Mouse (Mus musculus): ENCODE data around the gene Pitpnm1. TPM values are rescaled to one million over a fixed set of nuclear protein-coding genes. Genes with fewer than 3 reads are reported as not detected.

The Pitpnm1 gene
- total and polyA plus RNA-seq, 3 experiments: 25.3 to 51.2 TPM; not detected in 1

DNA sequence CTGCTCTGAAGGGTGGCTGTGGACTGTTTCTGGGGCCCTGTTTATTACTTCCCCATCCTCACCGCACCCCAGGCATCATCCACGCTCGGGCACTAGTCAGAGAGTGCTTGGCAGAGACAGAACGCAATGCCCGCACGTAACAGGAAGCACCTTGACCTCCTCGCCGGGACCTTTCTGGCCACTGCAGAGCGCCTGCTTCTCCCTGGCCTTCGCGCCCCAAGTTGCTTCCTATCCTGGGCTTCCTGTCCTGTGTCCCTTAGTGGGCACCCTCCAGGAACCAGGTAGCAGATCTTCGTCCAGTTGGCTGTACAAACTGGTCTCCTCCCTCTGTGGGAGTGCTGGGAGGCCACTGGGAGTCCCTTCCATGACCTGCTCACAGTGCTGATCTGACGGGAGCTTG is 1.4 kb upstream of the Pitpnm1 start:
- Histone ChIP-seq H3K4me1 (ENCODE audit: control insufficient read depth in 1 of 2, insufficient read depth in 2 of 2, low read length in 2 of 2) (peaks cover 0 to 21% of the 10 kb centered on the region in 2 experiments; a peak in 3 of 4 replicates), H3K27me3 (ENCODE audit: control insufficient read depth in 1 of 2, insufficient read depth in 2 of 2, low read length in 2 of 2) (no peaks in the 10 kb centered on the region), H3K36me3 (ENCODE audit: control insufficient read depth in 1 of 2, insufficient read depth in 2 of 2, low read length in 2 of 2) (peaks cover 0 to 13% of the 10 kb centered on the region in 2 experiments; a peak in 2 of 4 replicates), H3K27ac (ENCODE audit: control insufficient read depth, low read depth, low read length) (no peak overlapping the region), H3K79me2 (ENCODE audit: control insufficient read depth, insufficient read depth, low read length, poor library complexity) (peaks cover 8% of the 10 kb centered on the region), H3K4me3 (ENCODE audit: control insufficient read depth in 1 of 2, insufficient read depth in 1 of 2, low read depth in 2 of 2, low read length in 2 of 2) (no peak overlapping the region; a peak in 1 of 4 replicates), H3K9ac (ENCODE audit: control insufficient read depth, low read depth, low read length, poor library complexity, severe bottlenecking) (0 out of 2 replicates have a peak overlapping the region, but pooled peaks have one; percentile 80), H3K9me3 (replicated peaks; ENCODE audit: insufficient read depth, low read length) (no peaks in the 10 kb centered on the region)
- TF ChIP-seq USF1 (IDR thresholded peaks at IDR 0.05; ENCODE audit: low read depth, low read length): no peak
- TF ChIP-seq ZC3H11A (IDR thresholded peaks at IDR 0.05; ENCODE audit: low read depth, low read length): no peak
- TF ChIP-seq CHD2 (IDR thresholded peaks at IDR 0.05; ENCODE audit: low read length): no peak
- no peak for TF ChIP-seq TBP (IDR thresholded peaks at IDR 0.05; ENCODE audit: low read depth, low read length)
- no peak for TF ChIP-seq POLR2AphosphoS2 (IDR thresholded peaks at IDR 0.05; ENCODE audit: low read length)
- TF ChIP-seq KAT2A (conservative IDR thresholded peaks at IDR 0.05; ENCODE audit: low read depth, low read length): no peak
- no peak for TF ChIP-seq ZMIZ1 (IDR thresholded peaks at IDR 0.05; ENCODE audit: low read depth, low read length)
- no peak for TF ChIP-seq CHD1 (IDR thresholded peaks at IDR 0.05; ENCODE audit: low read depth, low read length)
- no peak for TF ChIP-seq MEF2A (IDR thresholded peaks at IDR 0.05; ENCODE audit: extremely low read depth, insufficient replicate concordance, low read depth, low read length, poor library complexity, severe bottlenecking)
- no peak for TF ChIP-seq RAD21 (IDR thresholded peaks at IDR 0.05; ENCODE audit: low read depth, low read length)
- TF ChIP-seq MAFK (IDR thresholded peaks at IDR 0.05; ENCODE audit: borderline replicate concordance, low read depth, low read length): no peak
- no peak for TF ChIP-seq EP300 (IDR thresholded peaks at IDR 0.05; ENCODE audit: low read depth in 1 of 2, low read length in 2 of 2)
- TF ChIP-seq MAZ (IDR thresholded peaks at IDR 0.05; ENCODE audit: low read depth, low read length): no peak
- TF ChIP-seq POLR2A (IDR thresholded peaks at IDR 0.05; ENCODE audit: control insufficient read depth in 1 of 2, insufficient read depth in 1 of 2, low read depth in 1 of 2, low read length in 2 of 2, poor library complexity in 1 of 2): no peak
- TF ChIP-seq GABPA (IDR thresholded peaks at IDR 0.05; ENCODE audit: low read depth, low read length): no peak
- no peak for TF ChIP-seq USF2 (IDR thresholded peaks at IDR 0.05; ENCODE audit: borderline replicate concordance in 1 of 2, insufficient read depth in 1 of 2, low read depth in 1 of 2, low read length in 2 of 2)
- no peak for TF ChIP-seq NELFE (IDR thresholded peaks at IDR 0.05; ENCODE audit: low read depth, low read length)
- no peak for DNase-seq (ENCODE audit: low read depth, low spot score)

GRCm38 (mm10) chr19:4099056-4099455 is 742 bp upstream of the Pitpnm1 start:
- no peaks in the 10 kb centered on the region for H3K27me3 ChIP-seq (ENCODE audit: control insufficient read depth in 1 of 2, insufficient read depth in 2 of 2, low read length in 2 of 2)
- H3K4me3 ChIP-seq (ENCODE audit: control insufficient read depth in 1 of 2, insufficient read depth in 1 of 2, low read depth in 2 of 2, low read length in 2 of 2): peak overlapping the region; percentile 74 to 99; a peak in 3 of 4 replicates
- peaks cover 8% of the 10 kb centered on the region for H3K79me2 ChIP-seq (ENCODE audit: control insufficient read depth, insufficient read depth, low read length, poor library complexity)
- peaks cover 0 to 21% of the 10 kb centered on the region in 2 experiments; a peak in 3 of 4 replicates for H3K4me1 ChIP-seq (ENCODE audit: control insufficient read depth in 1 of 2, insufficient read depth in 2 of 2, low read length in 2 of 2)
- peak; percentile 94 for DNase-seq (ENCODE audit: low read depth, low spot score)
- H3K36me3 ChIP-seq (ENCODE audit: control insufficient read depth in 1 of 2, insufficient read depth in 2 of 2, low read length in 2 of 2): peaks cover 0 to 13% of the 10 kb centered on the region in 2 experiments; a peak in 2 of 4 replicates
- no peaks in the 10 kb centered on the region for H3K9me3 ChIP-seq (replicated peaks; ENCODE audit: insufficient read depth, low read length)
- peak overlapping the region; percentile 44 for H3K27ac ChIP-seq (ENCODE audit: control insufficient read depth, low read depth, low read length)
- H3K9ac ChIP-seq (ENCODE audit: control insufficient read depth, low read depth, low read length, poor library complexity, severe bottlenecking): peak overlapping the region; percentile 74
- TF ChIP-seq TCF12 (IDR thresholded peaks at IDR 0.05; ENCODE audit: low read depth, low read length) (no peak), ELF1 (IDR thresholded peaks at IDR 0.05; ENCODE audit: low read depth, low read length) (no peak; the same call in 1 of the 2 replicates), MXI1 (IDR thresholded peaks at IDR 0.05; ENCODE audit: low read depth, low read length) (peak; percentile 64), NRF1 (IDR thresholded peaks at IDR 0.05; ENCODE audit: insufficient read depth, low read depth, low read length, poor library complexity, severe bottlenecking) (0 out of 2 replicates have a peak, but pooled peaks have one; percentile 3), ETS1 (IDR thresholded peaks at IDR 0.05; ENCODE audit: low read depth, low read length) (peak; percentile 55; the same call in 1 of the 2 replicates), USF2 (IDR thresholded peaks at IDR 0.05; ENCODE audit: borderline replicate concordance in 1 of 2, insufficient read depth in 1 of 2, low read depth in 1 of 2, low read length in 2 of 2) (no peak), MYC (IDR thresholded peaks at IDR 0.05; ENCODE audit: low read depth, low read length) (peak; percentile 54; the same call in 1 of the 2 replicates), CHD2 (IDR thresholded peaks at IDR 0.05; ENCODE audit: low read length) (no peak), MAZ (IDR thresholded peaks at IDR 0.05; ENCODE audit: low read depth, low read length) (0 out of 2 replicates have a peak, but pooled peaks have one; percentile 45), CHD1 (IDR thresholded peaks at IDR 0.05; ENCODE audit: low read depth, low read length) (no peak), BHLHE40 (IDR thresholded peaks at IDR 0.05; ENCODE audit: borderline replicate concordance, low read depth, low read length) (no peak), TAL1 (IDR thresholded peaks at IDR 0.05; ENCODE audit: low read length) (no peak), SMC3 (IDR thresholded peaks at IDR 0.05; ENCODE audit: low read depth, low read length) (peak; percentile 98), RAD21 (IDR thresholded peaks at IDR 0.05; ENCODE audit: low read depth, low read length) (peak; percentile 83), HCFC1 (IDR thresholded peaks at IDR 0.05; ENCODE audit: low read depth, low read length) (peak; percentile 52; the same call in 1 of the 2 replicates), CTCF (IDR thresholded peaks at IDR 0.05 in 2 of 3, conservative IDR thresholded peaks at IDR 0.05 in 1 of 3; ENCODE audit: control insufficient read depth in 1 of 3, insufficient read depth in 1 of 3, low read depth in 2 of 3, low read length in 3 of 3, poor library complexity in 1 of 3, severe bottlenecking in 1 of 3) (peak; percentile 94 to 98 (median 95)), ZC3H11A (IDR thresholded peaks at IDR 0.05; ENCODE audit: low read depth, low read length) (peak; percentile 87), TBP (IDR thresholded peaks at IDR 0.05; ENCODE audit: low read depth, low read length) (no peak), UBTF (IDR thresholded peaks at IDR 0.05; ENCODE audit: borderline replicate concordance, insufficient read depth, low read depth, low read length) (no peak)
